Mouse (Mus musculus) liver, postnatal 0 days (tissue): ENCODE results near the gene Vmn1r200.
"Not testable (repeated sequence)": the region's sequence is repeated elsewhere in the genome, so short reads cannot be mapped to it uniquely, and the experiment has no call there.

Experiments
- CTCF ChIP-seq: sonication (generic); IDR thresholded peaks from 2 replicates; pipeline ENCODE4 v1.5.1; 2016; ENCODE audit warnings: antibody characterized with exemption, low read depth
- EP300 ChIP-seq: IDR thresholded peaks from 2 replicates; pipeline ENCODE4 v1.6.1; 2016; ENCODE audit warnings: antibody characterized with exemption, low read depth, mild to moderate bottlenecking

DNA sequence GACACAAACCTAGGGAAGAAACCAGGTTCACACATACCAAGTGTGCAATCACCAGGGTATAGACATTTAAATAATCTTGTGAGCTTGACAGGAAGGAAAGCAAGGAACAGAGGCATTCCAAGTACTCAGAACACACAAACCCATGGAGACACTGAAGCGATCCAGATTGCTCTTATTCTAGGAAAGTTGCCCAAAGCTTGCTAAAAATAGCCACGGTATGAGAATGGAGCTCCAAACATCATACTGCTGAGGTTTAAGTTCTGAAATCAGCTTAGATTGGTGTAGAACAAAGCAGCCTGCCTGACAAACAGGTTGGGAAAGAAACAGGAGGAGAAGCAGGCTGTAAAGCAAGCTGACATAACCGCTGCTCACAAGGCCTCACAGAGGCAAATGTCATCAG, 9.0 kb upstream of the Vmn1r200 start:
- not testable (repeated sequence) for TF ChIP-seq EP300, CTCF
